Mouse (Mus musculus): ENCODE results near the gene Srrm3.

DNA sequence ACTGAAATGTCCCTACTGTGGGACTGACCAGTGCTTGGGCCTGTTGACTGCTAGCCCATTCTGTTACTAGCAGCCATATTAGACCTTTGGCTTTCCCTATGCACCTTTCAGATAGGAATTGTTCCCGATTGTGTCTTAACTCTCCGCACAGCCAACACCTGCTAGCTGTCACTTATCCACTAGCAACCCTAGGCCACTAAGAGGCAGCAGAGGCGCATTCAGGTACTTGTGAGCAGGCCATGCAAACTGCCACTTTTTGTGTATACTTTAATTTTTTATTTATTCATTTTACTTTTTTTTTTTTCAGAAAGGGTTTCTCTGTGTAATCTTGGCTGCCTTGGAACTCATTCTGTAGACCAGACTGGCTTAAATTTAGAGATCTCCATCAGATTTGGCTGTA is 94.0 kb downstream of the Srrm3 start:
- TF ChIP-seq CTCF (IDR thresholded peaks at IDR 0.05; ENCODE audit: control insufficient read depth, insufficient read depth, insufficient replicate concordance, low read depth, low read length) (0 out of 2 replicates have a peak, but pooled peaks have one; percentile 9), POLR2A (IDR thresholded peaks at IDR 0.05; ENCODE audit: control insufficient read depth, low read depth, low read length) (no peak)
